Mouse (Mus musculus) midbrain, embryonic 11.5 days (tissue): ENCODE data around the gene Tm7sf2. TPM values are rescaled to one million over a fixed set of nuclear protein-coding genes. Genes with fewer than 3 reads are reported as not detected.

Source experiments
- ATAC-seq: fragments of 200-750 bp; cut with Nextera tagmentation; 2 replicates; pipeline ENCODE4 v1.8.0; 2017; ENCODE audit warnings: moderate TSS enrichment, moderate library complexity; ENCODE audit not compliant: low FRiP score
- DNase-seq: peaks from one replicate; pipeline ENCODE4 v3.0.0; 2015; ENCODE audit warnings: low spot score; ENCODE audit errors: missing footprints
- H3K27ac ChIP-seq: fragments of 300-500 bp; sonication (generic); 2 replicates; pipeline ENCODE4 v1.5.1; 2014; ENCODE audit warnings: low read depth, low read length
- H3K27me3 ChIP-seq: fragments of 300-500 bp; sonication (generic); 2 replicates; pipeline ENCODE4 v1.6.1; 2014; ENCODE audit warnings: mild to moderate bottlenecking, low read length, moderate library complexity, mixed read lengths; ENCODE audit not compliant: control insufficient read depth, insufficient read depth
- H3K36me3 ChIP-seq: fragments of 300-500 bp; sonication (generic); 2 replicates; pipeline ENCODE4 v1.6.1; 2014; ENCODE audit warnings: mild to moderate bottlenecking, low read length, moderate library complexity, mixed read lengths; ENCODE audit not compliant: control insufficient read depth, insufficient read depth
- H3K4me1 ChIP-seq: fragments of 300-500 bp; sonication (generic); 2 replicates; pipeline ENCODE4 v1.6.1; 2014; ENCODE audit warnings: low read length; ENCODE audit not compliant: control insufficient read depth, insufficient read depth
- H3K4me2 ChIP-seq: fragments of 300-500 bp; sonication (generic); 2 replicates; pipeline ENCODE4 v1.6.1; 2014; ENCODE audit warnings: mild to moderate bottlenecking, moderate library complexity
- H3K4me3 ChIP-seq: fragments of 300-500 bp; sonication (generic); 2 replicates; pipeline ENCODE4 v1.5.1; 2014; ENCODE audit warnings: low read depth, low read length
- H3K9ac ChIP-seq: fragments of 300-500 bp; sonication (generic); 2 replicates; pipeline ENCODE4 v1.6.1; 2014; ENCODE audit warnings: low read length
- H3K9me3 ChIP-seq: fragments of 300-500 bp; sonication (generic); 2 replicates; pipeline ENCODE4 v1.6.1; 2016; ENCODE audit warnings: low read length; ENCODE audit not compliant: control insufficient read depth
- WGBS: fragments of 180-500 bp; shearing (Covaris S2); extraction: QIAGEN DNeasy Blood & Tissue Kit; methylation state at CpG from one replicate; pipeline ENCODE4 v1.1.7; 2014; 5-methylcytosine and 5-hydroxymethylcytosine counted together
- microRNA-seq: library from miRNA; unstranded; fragments of <30 nt; microRNA quantifications from one replicate; pipeline ENCODE4, GENCODE M21; 2017
- polyA plus RNA-seq: library from polyadenylated mRNA; unstranded; fragments of >200 nt; fragmentation: Nextera tagmentation; extraction: Ambion mirVana; gene quantifications from 2 replicates; pipeline ENCODE4 v1.2.1, GENCODE M21; 2014

Tm7sf2 gene
- polyA plus RNA-seq, 1 experiment from 2014 or later: 35.7 TPM

DNA sequence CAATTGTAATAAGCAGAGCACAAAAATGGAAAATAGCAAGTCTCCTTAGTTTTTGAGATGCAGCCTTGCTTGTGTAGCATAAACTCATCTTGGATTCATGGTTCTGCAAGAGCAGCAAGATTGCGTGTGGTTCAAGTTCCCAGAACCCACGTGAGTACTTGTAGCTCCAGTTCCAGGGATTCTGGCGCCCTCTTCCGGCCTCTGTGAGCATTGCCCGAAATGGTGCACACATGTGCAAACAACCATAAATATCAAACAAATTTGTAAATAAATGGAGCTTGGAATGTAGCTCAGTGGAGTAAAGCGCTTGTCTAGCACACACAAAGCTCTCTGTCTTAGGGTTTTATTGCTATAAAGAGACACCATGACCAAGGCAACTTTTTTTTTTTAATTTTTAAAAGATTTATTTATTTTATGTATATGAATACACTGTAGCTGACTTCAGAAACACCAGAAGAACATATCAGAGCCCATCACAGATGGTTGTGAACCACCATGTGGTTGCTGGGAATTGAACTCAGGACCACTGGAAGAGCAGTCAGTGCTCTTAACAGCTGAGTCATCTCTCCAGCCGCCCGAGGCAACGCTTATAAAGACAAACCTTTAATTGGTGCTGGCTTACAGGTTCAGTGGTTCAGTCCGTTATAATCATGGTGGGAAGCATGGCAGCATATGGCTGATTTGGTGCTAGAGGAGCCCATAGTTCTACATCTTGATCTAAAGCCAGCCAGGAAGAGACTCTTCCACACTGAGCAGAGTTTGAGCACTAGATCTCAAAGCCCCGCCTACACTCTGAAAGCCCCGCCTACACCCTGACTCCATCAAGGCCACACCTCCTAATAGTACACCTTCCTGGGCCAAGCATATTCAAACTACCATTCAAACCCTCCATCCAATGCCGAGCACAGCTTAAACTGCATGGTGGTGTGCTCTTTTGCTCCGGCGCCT, 49.8 kb downstream of the Tm7sf2 start:
- Histone ChIP-seq H3K9ac (no peak overlapping the region), H3K4me3 (no peak overlapping the region), H3K36me3 (no peaks in the 10 kb centered on the region), H3K4me1 (peaks cover 3% of the 10 kb centered on the region), H3K27me3 (peaks cover 20% of the 10 kb centered on the region), H3K9me3 (no peaks in the 10 kb centered on the region), H3K4me2 (no peak overlapping the region), H3K27ac (no peak overlapping the region)
- DNase-seq: peak; percentile 98
- WGBS: 28% methylated on average over 15 of the region's 15 CpGs
- ATAC-seq: no peak

DNA sequence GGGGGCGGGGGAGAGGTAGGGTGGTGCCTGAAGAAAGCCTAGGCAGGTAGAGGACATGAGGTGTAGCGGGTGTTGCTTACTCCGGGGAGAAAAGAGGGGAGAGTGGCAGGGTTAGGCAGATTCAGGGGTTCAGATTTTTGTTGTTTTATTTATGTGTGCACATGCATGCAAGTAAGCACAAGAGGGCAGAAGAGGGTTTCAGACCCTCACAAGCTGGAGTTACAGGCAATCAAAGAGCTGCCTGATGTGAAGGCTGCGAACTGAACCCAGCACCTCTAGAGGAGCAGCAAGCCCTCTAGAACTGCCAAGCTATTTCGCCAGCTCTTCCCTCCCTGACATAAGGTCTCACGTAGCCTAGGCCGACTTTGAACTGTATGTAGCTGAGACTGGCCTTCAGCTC, 51.6 kb downstream of the Tm7sf2 start:
- H3K27me3 ChIP-seq: peaks cover 20% of the 10 kb centered on the region

GRCm38 (mm10) chr19:6015511-6016315, 52.5 kb downstream of the Tm7sf2 start, which contains the start of gene Capn1:
Gene Capn1, minus strand, starts transcription at chr19:6015897.
- peak within 1 kb of the TSS; percentile 85 for H3K4me2 ChIP-seq
- 2% methylated on average over 40 of the region's 40 CpGs for WGBS
- H3K27me3 ChIP-seq: peaks cover 20% of the 10 kb centered on the region
- H3K9ac ChIP-seq: peak within 1 kb of the TSS; percentile 60
- no peaks in the 10 kb centered on the region for H3K9me3 ChIP-seq
- peaks cover 3% of the 10 kb centered on the region for H3K4me1 ChIP-seq
- no peaks in the 10 kb centered on the region for H3K36me3 ChIP-seq
- H3K27ac ChIP-seq: 0 out of 2 replicates have a peak within 1 kb of the TSS, but pooled peaks have one; percentile 10
- peak within 1 kb of the TSS; percentile 46 for H3K4me3 ChIP-seq
- DNase-seq: peak; percentile 96
- peak; percentile 82 for ATAC-seq

More for the DNA sequence above, 51.6 kb downstream of the Tm7sf2 start:
- ATAC-seq (no peak), DNase-seq (no peak)
- Histone ChIP-seq H3K27ac (no peak overlapping the region), H3K9ac (no peak overlapping the region), H3K4me3 (no peak overlapping the region), H3K9me3 (no peaks in the 10 kb centered on the region), H3K4me2 (no peak overlapping the region), H3K36me3 (no peaks in the 10 kb centered on the region), H3K4me1 (peaks cover 3% of the 10 kb centered on the region)
- WGBS: 42% methylated on average over 7 of the region's 7 CpGs

DNA sequence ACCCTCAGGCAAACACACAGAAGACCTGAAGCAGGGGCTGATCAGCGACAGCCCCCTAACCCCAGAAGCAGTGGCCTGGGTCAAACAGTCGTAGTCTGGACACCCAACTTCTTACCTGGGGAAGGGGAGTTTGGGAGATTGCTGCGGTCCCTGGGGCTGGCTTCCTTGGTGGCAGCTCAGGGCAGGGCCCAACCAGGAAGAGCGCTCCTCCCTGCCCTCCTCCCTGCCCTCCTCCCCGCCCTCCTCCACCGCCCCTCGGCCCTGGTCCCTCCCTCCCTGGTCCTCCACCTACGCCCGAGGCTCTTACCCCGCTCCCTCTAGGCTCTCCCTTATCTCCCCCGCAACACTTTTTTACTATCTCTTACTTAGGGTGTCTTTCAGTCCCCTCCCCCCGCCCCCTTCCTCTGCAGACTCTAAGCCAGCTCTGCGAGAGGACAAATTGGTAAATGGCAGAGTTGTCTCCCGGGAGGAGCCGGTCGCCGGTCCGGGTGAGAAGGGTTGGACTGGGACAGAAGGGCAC, 53.1 kb downstream of the Tm7sf2 start:
- peak overlapping the region; percentile 85 for H3K4me2 ChIP-seq
- peak overlapping the region; percentile 60 for H3K9ac ChIP-seq
- WGBS: under 1% methylated on average over 17 of the region's 18 CpGs
- ATAC-seq (peak; percentile 56), DNase-seq (peak; percentile 95)
- no peak overlapping the region for H3K27ac ChIP-seq
- H3K9me3 ChIP-seq: no peaks in the 10 kb centered on the region
- H3K4me1 ChIP-seq: peaks cover 3% of the 10 kb centered on the region
- peaks cover 20% of the 10 kb centered on the region for H3K27me3 ChIP-seq
- H3K4me3 ChIP-seq: peak overlapping the region; percentile 46
- H3K36me3 ChIP-seq: no peaks in the 10 kb centered on the region

GRCm38 (mm10) chr19:6013691-6014090, 54.5 kb downstream of the Tm7sf2 start:
- Histone ChIP-seq H3K9me3 (no peaks in the 10 kb centered on the region), H3K4me3 (no peak overlapping the region), H3K27ac (no peak overlapping the region), H3K4me2 (no peak overlapping the region), H3K9ac (no peak overlapping the region), H3K4me1 (peaks cover 3% of the 10 kb centered on the region), H3K27me3 (peaks cover 20% of the 10 kb centered on the region), H3K36me3 (no peaks in the 10 kb centered on the region)
- 90% methylated on average over 10 of the region's 10 CpGs for WGBS
- DNase-seq (no peak), ATAC-seq (no peak)

Small RNA genes within 50 kb of the gene (microRNA-seq; reads per million reads assigned to microRNA genes)
- 1.9 reads per million, percentile 3 among the genes with 10 or more reads in this experiment for gene Mir6988

Other genes with a start within 250 kb of the Tm7sf2 start
- 11.5 and 14.0 TPM in 2 replicates for gene Frmd8, start 193.1 kb downstream of the Tm7sf2 start, polyA plus RNA-seq
- 1.1 and 1.8 TPM in 2 replicates for gene Slc25a45, start 190.6 kb downstream of the Tm7sf2 start, polyA plus RNA-seq
- 7.3 and 8.3 TPM in 2 replicates for gene Tigd3, start 174.2 kb downstream of the Tm7sf2 start, polyA plus RNA-seq
- 200 and 203 TPM in 2 replicates for gene Dpf2, start 155.4 kb downstream of the Tm7sf2 start, polyA plus RNA-seq
- 2.2 and 2.5 TPM in 2 replicates for gene Cdc42ep2, start 143.6 kb downstream of the Tm7sf2 start, polyA plus RNA-seq
- 74.4 and 82.7 TPM in 2 replicates for gene Pola2, start 104.2 kb downstream of the Tm7sf2 start, polyA plus RNA-seq
- not detected in 2 replicates for gene Slc22a20, start 82.2 kb downstream of the Tm7sf2 start, polyA plus RNA-seq
- gene Capn1, start 52.5 kb downstream of the Tm7sf2 start, polyA plus RNA-seq: 3.9 and 4.0 TPM in 2 replicates
- gene Syvn1, start 21.8 kb downstream of the Tm7sf2 start, polyA plus RNA-seq: 18.6 and 23.1 TPM in 2 replicates
- 88.0 and 92.5 TPM in 2 replicates for gene Mrpl49, start 10.6 kb downstream of the Tm7sf2 start, polyA plus RNA-seq
- 717 and 781 TPM in 2 replicates for gene Fau, start 10.5 kb downstream of the Tm7sf2 start, polyA plus RNA-seq
- 39.5 and 40.0 TPM in 2 replicates for gene Znhit2, start 7.2 kb downstream of the Tm7sf2 start, polyA plus RNA-seq
- 37.4 and 48.3 TPM in 2 replicates for gene Vps51, start 8.9 kb upstream of the Tm7sf2 start, polyA plus RNA-seq
- not detected in 2 replicates for gene Tmem262, start 11.7 kb upstream of the Tm7sf2 start, polyA plus RNA-seq
- gene Gm28374, start 13.9 kb upstream of the Tm7sf2 start, polyA plus RNA-seq: 2.0 and 2.2 TPM in 2 replicates
- gene Zfpl1, start 16.6 kb upstream of the Tm7sf2 start, polyA plus RNA-seq: 63.4 and 63.5 TPM in 2 replicates
- 61.2 and 66.3 TPM in 2 replicates for gene Cdca5, start 16.6 kb upstream of the Tm7sf2 start, polyA plus RNA-seq
- gene AC131692.1, start 26.0 kb upstream of the Tm7sf2 start, polyA plus RNA-seq: 0.27 and 0.40 TPM in 2 replicates
- 0.37 and 0.46 TPM in 2 replicates for gene Naaladl1, start 37.4 kb upstream of the Tm7sf2 start, polyA plus RNA-seq
- gene Sac3d1, start 50.3 kb upstream of the Tm7sf2 start, polyA plus RNA-seq: 55.3 and 60.0 TPM in 2 replicates
- 23.8 and 26.1 TPM in 2 replicates for gene Snx15, start 59.9 kb upstream of the Tm7sf2 start, polyA plus RNA-seq
- not detected in 2 replicates for gene Batf2, start 72.6 kb upstream of the Tm7sf2 start, polyA plus RNA-seq
- 75.6 and 86.1 TPM in 2 replicates for gene Arl2, start 73.2 kb upstream of the Tm7sf2 start, polyA plus RNA-seq
- gene Majin, start 116.0 kb upstream of the Tm7sf2 start, polyA plus RNA-seq: not detected in 2 replicates
- gene Gpha2, start 158.0 kb upstream of the Tm7sf2 start, polyA plus RNA-seq: 0.39 and 0.40 TPM in 2 replicates
- 39.1 and 41.0 TPM in 2 replicates for gene Ppp2r5b, start 167.5 kb upstream of the Tm7sf2 start, polyA plus RNA-seq
- gene Atg2a, start 173.3 kb upstream of the Tm7sf2 start, polyA plus RNA-seq: 7.1 and 8.1 TPM in 2 replicates
- gene Ehd1, start 208.4 kb upstream of the Tm7sf2 start, polyA plus RNA-seq: 64.1 and 68.2 TPM in 2 replicates
- 0.23 and 0.42 TPM in 2 replicates for gene Cdc42bpg, start 238.1 kb upstream of the Tm7sf2 start, polyA plus RNA-seq